Mouse (Mus musculus): Measurements from ENCODE around the gene Lao1.
"Not testable (repeated sequence)": the region's sequence is repeated elsewhere in the genome, so short reads cannot be mapped to it uniquely, and the experiment has no call there.

Gene Lao1

DNA sequence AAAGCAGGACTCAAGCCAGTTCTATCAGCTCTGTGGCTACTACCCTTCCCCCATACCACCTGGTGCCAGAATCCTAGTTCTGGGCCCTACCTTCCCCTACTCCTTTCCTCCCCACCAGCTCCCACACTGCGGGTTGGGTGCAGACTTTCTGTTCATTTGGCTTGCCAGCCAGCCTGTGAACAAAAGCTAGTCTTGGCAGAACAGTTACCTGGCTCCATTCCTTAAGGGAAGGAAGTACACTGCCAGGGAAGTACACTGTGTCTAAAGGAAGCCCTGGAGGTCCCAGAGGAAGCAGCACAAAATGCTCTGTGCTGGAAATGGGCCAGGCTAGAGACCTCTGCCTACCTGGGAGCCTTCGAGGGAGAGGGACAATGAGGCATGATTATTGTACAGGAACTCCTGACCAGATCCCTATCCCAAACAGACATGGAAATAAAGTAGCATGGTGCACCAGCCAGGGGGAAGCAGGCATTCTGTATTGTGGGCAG lies at the start of gene Lao1:
TSS of gene Lao1 (plus strand) at position 438 of the 488 bp plus-strand sequence.
- no peak for DNase-seq (ENCODE audit: low read depth, low spot score)

DNA sequence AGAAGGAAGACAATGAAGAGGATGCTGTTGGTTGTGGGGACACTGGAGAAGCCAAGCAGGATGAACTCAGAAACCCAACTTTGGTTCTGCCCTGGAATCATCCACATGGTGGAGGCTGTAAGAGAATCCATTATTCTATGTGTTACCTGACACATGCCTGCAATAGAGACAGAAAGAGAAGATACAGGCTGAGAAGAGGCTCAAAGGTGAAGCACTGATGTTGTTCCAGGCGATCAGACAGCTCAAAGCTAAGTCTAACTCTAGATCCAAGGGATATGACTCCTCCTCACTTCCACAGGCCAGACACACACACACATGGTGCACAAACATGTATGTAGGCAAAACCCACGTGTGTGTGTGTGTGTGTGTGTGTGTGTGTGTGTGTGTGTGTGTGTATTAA lies 44.0 kb upstream of the Lao1 start, which contains the start of gene Olfr1329:
TSS of gene Olfr1329 (minus strand) at position 101 of the 400 bp plus-strand sequence.
- not testable (repeated sequence) for DNase-seq (ENCODE audit: low read depth, low spot score)

DNA sequence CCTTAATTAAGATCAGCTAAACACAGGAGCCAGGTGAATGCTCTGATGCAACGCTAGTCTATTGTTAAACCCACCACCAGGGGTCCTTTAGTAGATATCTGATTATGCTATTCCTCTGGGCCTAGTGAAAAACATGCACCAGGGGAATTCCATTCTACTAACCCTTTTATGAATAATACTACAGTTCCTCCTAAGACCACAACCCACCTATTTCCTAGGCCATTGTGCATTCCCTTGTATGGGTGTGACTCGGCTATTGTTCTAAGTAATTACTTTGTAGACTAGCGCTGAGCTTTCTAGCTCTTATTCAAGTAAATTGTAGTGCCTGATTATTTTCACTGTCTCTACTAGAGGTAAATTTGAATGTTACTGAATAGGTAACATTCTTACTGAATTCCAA lies 30.1 kb upstream of the Lao1 start:
- DNase-seq (ENCODE audit: low read depth, low spot score) = not testable (repeated sequence)

DNA sequence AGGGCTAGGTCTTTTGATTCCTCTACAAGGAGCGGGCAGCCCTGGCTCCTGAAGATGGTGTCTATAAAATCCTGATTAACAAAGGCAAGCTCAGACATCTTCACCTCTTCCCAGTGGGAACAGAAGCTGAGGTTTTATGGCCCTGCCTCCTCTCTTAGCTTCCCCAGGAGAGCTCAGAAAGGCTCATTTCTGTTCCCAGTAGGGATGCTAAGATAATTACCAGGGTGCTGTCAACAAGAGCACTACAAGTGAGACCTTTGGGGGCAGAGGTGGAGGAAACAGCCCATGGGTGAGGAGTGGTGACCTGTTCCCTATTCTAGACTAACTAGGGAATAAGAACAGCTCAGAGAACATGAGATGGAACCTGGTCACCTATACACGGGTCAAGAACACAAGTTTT lies 22.9 kb upstream of the Lao1 start, which contains the start of gene Olfr1328:
TSS of gene Olfr1328 (minus strand) at position 101 of the 400 bp plus-strand sequence.
- DNase-seq (ENCODE audit: low read depth, low spot score) = no peak

DNA sequence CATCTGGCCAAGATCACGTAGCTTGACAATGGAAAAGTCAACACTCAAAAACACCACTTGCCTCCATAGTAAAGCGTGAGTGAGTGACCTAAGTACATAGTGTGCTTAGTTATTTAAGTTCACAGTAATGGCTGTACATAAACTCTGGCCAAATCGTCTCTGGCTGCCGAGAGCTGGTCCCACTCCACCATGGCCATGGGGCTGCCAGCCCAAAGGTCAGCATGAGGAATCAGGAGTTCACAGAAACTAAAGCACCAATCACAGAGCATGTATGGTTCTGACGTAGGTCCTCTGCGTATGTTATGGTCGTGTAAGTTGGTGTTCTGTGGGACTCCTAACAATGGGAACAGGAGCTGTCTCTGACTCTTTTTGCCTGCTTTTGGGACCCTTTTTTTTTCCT lies 2.6 kb upstream of the Lao1 start:
- DNase-seq (ENCODE audit: low read depth, low spot score) = no peak

DNA sequence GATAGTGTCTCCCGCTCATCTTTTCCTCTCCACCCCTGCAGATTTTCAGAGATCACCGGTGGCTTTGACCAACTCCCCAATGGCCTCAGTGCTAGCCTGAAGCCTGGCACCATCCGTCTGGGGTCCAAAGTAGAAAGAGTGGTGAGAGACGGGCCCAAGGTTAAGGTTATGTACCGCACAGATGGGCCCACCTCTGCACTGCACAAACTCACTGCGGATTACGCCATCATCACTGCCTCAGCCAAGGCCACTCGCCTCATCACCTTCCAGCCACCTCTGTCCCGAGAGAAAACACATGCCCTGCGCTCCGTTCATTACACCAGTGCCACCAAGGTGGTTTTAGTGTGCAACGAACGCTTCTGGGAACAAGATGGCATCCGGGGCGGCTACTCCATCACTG lies 6.3 kb downstream of the Lao1 start:
- DNase-seq (ENCODE audit: low read depth, low spot score) = no peak

DNA sequence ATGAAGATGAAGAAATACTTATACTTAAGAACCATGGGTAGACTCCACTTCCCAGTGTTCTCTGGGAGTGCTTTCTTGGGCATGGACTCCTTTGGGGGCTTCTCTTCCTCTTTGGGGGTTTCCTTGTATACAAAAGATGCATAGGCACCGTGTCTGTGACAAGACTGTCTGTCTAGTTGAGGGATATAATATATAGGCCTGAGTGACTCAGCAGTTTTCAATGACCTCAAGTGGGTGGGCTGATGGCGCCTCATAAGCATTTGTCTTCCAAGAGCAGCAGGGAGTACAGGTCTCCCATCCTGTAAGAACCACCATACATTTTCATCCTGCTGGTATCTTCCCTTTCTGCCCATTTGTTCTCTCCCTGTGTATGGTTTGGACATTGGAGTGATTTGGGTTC lies 11.9 kb downstream of the Lao1 start:
- DNase-seq (ENCODE audit: low read depth, low spot score) = no peak

DNA sequence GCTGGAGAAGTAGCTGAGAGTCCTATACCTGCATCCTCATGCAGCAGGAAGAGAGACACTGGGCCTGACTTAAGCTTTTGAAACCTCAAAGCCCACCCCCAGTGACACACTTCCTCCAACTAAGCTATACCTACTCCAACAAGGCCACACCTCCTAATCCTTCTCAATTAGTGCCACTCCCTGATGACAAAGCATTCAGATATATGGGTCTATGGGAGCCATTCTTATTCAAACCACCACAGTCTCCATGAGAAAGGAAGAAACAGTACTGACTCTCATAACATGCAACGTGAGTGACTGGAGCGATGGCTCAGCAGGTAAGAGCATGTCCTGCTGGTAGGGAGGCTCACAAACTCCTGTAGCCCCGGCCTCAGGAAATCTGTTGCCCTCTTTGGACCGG lies 23.9 kb downstream of the Lao1 start:
- DNase-seq (ENCODE audit: low read depth, low spot score) = no peak

DNA sequence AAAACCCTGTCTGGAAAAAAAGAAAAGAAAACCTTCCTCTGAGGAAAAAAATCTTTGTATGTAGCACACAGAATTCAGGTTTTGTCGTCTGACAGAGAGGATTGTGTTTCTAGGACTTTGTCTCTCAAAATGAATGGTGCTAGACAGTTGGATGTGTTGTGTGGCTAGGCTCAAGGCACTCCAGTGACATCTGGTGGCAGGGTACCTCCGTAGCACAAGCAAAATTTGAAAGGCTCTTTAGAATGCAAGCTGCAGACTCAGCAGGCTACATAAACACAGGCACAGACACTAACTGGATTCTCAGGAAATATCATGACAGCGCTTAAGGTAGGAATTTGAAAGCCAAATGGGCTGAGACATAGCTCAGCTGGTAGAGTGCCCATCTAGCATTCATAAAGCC lies 27.2 kb downstream of the Lao1 start:
- no peak for DNase-seq (ENCODE audit: low read depth, low spot score)

DNA sequence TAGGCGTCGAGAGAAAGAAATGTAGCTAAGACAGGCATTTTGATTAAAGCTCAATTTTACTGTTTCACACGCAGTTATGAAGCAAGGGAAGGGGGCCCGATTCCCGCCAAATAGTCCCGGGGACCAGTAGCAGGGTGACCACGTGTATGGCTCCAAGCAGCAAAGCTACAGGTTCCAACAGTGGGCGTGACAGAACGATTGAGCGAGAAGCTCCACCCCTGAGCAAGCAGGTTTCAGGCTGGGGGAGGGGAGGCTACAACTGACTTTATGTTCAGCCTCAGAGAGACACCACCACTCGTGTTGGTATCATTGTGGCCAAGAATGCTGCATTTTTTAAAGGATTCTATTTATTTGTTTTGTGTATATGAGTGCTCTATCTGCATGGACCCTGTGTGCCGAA lies 28.0 kb downstream of the Lao1 start:
- DNase-seq (ENCODE audit: low read depth, low spot score) = no peak

DNA sequence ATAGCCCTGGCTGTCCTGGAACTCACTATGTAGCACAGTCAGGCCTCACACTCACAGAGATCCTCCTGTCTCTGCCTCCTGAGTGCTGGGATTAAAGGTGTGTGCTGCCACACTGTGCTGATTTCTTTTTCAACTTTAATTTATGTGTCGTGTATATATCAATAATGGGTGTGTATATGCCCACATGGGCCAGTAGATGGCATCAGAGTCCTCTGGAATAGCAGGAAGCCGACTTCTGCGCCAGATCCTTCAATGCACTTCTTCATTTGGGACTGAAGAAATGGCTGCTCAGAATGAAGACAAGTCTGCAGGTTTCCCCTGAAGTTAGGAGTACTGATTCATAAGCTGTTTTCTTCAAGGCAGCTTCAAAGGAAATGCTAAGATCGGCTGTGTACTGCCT lies 30.4 kb downstream of the Lao1 start:
- DNase-seq (ENCODE audit: low read depth, low spot score) = no peak

DNA sequence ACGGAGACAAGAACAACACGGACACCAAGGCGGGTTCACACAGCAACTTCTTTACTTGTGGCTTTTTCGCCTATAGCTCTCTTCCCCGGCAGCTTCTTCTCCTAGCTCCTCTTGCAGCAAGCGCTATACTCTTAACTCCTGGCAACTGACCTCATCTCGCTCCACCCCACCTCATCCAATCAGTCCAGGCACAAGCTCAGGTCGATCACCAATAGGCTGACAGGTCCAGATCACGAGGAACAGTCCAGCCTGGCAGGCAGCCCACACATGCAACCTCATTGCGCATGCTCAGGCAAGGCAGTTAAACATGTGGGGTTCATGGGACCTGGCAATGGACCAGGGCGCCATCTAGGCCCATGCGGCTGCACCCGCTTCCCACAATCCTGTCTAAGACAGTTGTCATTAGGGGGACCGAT lies 35.8 kb downstream of the Lao1 start:
- no peak for DNase-seq (ENCODE audit: low read depth, low spot score)

DNA sequence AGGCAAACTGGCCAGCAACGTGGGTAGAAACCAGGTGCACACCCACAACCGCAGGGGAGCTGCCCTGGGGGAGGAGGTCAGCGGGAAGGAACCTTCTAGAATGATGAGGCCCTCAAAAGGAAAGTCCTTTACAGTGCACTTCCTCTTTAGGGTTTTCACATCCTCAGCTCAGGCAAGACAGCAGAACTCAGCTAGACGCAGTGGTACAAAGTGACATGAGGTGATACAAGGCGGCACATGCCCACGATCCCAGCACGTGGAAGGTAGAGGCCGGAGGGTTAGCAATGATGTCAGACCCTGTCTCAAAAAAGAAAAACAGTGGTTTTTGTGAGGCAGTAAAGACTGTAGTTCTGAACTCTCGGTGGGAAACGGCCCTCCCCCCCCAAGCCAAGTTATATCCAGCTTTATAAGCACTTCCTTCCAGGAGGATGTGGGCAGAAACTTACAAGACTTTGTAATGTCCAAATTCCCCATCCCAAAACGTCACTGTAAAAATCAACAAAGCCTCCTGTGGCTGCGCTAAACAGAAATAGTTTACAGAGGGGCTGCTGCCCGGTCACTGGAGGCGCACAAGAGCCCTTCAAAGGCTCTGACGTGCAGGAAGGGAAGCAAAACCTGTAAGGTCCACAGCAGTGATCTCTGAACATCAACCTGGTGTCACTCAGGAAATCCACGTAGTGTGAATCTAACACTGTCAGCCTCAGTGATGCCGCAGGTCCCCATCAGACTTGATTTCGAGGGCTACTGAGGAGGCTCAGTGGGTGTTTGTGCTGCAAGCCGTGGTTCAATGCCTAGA lies 38.5 kb downstream of the Lao1 start:
- no peak for DNase-seq (ENCODE audit: low read depth, low spot score)

DNA sequence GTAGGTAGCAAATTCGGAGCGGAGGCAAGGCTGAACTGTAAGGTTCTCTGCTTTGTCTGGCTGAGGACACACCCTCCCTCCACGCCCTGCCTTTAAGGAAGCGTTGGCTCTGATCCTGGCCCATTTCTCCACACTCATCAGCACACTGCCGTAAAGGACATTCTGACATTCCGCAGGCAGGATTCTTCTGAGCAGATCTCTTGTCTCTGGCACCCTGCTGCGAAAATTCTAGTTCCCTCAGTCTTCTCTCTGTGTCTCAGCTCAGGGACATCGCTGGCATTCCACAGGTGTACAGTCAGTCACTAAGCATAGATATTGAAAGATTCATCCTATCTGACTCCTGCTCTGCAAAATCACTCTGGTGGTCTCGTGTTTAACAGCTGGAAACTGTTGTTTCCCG lies 40.3 kb downstream of the Lao1 start:
- DNase-seq (ENCODE audit: low read depth, low spot score) = no peak

DNA sequence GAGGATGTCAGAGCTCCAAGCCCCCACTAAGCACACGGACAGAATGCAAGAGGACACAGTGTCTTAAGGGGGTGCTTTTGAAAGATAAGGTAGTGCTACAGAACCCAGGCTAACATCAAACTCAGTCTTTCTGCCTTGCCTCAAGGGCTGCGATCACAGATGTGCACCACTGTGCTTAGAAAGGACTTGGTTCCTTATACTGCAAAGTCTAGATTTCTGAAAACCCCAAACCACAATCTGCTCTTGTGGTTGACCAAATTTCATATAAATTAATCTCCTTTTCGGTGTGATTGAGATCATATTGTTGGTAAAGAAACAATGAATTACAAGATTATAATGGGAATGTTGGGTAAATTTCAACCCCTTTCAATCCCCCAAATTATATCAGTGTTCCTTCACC lies 41.1 kb downstream of the Lao1 start:
- no peak for DNase-seq (ENCODE audit: low read depth, low spot score)

DNA sequence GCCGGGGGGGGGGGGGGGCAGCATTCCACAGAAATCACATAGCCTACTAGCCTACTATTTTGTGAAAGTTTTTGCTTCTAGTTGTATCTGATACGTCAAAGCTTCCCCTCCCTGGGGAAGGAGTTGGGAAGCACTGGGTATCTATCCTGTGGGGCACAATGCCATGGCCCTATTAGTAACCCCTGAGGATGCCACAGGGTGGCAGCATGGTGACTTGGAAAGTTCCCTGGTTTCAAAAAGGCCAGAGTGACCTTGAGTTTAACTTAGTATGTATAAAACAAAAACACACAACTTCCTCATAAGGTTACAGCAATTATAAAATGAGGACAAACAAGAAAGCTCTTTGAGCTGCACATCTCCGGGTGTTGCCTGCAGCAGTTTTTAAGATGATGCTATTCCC lies 42.8 kb downstream of the Lao1 start:
- no peak for DNase-seq (ENCODE audit: low read depth, low spot score)

DNA sequence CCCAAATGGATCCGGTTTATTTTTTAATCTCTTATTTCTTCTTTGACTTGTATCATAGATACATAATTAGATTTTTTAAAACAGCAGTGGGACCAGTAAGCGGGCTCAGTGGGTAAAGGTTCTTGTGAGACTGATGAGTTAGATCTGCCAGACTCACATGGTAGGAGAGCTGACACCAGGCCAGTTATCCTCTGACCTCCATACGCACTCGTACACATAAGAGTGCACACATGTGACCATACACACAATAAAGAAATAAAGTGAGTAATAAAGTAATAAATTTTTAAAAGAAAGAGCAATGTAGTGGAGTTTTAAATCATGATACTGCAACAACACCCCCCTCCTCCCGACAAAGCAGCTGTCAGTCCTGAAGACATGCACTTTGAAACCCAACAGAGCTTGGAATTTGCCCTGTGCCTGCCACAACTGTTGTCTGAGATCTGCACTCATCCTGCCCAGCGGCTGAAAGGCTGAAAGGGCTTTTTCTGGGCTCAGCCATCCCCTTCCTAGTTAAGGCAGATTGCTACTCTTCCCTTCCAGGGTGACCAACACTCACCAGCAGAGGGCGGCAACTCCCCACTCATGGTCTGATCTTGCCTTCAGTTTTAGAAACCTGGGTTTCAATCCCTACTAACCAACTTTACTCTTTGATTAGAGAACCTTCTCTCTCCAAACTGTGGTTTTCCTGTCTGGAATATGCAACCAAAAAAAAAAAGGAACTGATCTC lies 43.4 kb downstream of the Lao1 start:
- DNase-seq (ENCODE audit: low read depth, low spot score) = peak; percentile 51

DNA sequence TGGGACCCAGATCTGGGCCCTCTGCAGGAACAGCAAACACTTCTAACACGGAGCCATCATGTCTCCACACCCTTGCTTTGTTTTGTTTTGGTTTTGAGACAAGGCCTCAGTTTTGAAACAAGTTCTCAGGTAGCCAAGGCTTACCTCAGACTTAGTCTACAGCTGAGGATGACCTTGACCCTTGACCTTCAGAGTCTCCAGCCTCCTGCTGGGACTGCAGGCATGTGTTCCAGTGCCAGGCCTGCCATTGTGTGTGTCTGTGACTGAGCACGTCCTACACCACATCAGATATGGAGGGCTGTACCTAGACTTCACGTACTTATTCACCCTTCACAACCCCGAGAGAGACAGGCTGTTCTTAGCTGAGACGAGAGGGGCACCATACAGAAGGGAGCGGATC lies 46.2 kb downstream of the Lao1 start:
- no peak for DNase-seq (ENCODE audit: low read depth, low spot score)

DNA sequence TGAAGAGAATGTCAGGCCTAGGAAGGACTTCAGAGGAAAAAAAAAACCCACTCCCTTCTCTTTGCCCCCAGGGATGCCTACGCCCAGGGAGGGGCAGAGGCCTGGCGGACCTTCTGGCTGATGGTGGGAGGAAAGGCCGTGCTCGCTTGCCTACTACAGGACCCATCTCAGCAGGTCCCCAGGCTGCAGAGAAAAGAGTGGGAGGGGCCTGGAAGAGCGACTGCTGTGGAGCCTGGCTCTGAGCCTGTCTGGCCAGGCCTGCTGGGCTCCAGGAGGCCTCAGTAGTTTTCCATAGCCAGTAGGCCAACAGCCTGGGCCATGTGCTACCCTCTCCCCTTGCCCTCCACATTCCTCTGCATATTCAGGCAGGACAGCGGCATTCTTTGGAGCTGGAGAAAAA lies 47.1 kb downstream of the Lao1 start:
- DNase-seq (ENCODE audit: low read depth, low spot score) = no peak

DNA sequence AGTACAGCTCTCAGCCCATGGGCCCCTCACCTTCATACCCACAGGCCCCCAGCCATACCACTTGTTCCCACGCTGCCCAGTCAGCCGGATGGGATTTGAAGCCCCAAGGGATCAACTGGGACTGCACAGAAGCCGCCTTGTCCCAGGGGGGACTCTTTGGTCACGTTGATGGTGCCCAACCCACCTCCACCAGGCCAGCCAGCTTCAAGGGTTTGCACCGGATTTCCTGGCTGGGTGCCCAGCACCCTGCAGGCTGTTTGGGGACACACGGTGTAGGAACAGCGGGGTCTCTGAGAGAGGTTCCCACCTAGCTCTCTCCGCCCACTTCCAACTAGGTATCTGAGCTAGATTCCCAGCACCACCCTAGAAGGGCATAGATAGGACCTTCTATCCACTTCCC lies 48.4 kb downstream of the Lao1 start:
- DNase-seq (ENCODE audit: low read depth, low spot score) = no peak

DNA sequence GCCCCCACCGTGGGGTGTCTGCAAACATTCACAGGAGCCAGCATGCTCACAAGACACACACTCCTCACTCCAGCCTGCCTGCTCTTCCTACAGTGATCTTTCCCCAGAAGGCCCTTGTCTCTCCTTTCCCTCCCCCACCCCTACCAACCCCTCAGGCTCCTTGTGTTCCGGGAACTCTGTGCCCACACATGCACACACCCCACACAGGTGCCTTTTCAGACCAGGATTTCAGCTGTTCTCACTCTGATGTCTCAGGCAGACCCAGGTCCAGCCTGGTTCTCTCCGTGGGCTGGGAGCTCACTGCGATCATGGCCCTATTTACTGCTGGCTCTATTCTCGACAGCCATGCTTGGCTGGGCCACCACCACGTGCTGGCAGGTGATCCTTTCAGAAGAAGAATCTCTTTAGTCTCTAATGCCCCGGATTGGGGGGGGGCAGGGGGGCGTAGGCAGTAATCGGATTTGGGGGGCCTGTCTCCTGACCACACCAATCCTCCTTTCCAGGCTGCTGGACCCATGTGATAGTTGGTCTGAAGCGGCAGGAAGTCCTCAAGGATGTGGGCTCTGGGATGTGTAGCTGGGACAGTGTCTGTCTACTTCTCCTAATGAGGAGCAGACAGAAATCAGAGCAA lies 49.8 kb downstream of the Lao1 start:
- DNase-seq (ENCODE audit: low read depth, low spot score) = no peak

DNA sequence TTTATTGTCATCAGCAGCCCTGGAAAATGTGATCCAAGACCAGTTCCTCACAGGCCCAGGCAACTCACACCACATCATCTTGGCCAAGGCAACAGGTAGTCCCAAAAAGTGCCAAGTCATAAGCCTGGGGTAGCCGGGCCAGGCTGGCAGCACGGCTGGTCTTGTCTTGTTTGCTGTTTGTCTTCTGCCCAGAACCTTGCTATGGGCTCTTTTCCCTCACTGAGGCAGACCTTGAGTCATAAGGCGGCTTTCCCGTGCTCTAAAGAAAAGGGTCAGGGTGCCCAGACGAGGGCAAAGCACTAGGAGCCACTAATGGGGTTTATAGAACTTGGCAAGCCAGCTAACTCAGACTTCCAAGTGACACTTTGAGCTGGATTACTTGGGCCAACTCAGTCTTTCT lies 51.7 kb downstream of the Lao1 start:
- DNase-seq (ENCODE audit: low read depth, low spot score) = no peak
